Mouse (Mus musculus): ENCODE measurements around the gene Hspa8.

DNA sequence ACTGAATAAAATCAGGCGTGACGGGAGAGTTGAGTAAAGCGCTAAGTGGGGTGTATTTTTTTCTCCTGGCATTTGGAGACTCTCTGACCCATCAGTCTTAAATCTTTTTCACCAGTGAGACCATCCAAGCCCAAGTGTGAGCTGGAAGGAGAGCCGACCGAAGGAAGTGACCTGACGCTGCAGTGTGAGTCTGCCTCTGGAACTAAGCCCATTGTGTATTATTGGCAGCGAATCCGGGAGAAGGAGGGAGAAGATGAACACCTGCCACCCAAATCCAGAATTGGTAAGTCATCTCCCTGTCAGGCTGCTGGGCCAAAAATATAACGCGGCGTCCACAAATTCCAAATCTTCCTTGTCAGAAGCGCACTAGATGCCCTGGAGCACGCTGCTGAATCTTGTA, 28.5 kb upstream of the Hspa8 start:
- TF ChIP-seq GATA1 (IDR thresholded peaks at IDR 0.05; ENCODE audit: low read length): no peak
- TF ChIP-seq TAL1 (IDR thresholded peaks at IDR 0.05; ENCODE audit: low read length): no peak
